Mouse (Mus musculus): ENCODE measurements around the gene Anks1. TPM values are rescaled to one million over a fixed set of nuclear protein-coding genes. Genes with fewer than 3 reads are reported as not detected.

The Anks1 gene
- polyA plus RNA-seq, 1 experiment from 2014 or later: 50.4 TPM

DNA sequence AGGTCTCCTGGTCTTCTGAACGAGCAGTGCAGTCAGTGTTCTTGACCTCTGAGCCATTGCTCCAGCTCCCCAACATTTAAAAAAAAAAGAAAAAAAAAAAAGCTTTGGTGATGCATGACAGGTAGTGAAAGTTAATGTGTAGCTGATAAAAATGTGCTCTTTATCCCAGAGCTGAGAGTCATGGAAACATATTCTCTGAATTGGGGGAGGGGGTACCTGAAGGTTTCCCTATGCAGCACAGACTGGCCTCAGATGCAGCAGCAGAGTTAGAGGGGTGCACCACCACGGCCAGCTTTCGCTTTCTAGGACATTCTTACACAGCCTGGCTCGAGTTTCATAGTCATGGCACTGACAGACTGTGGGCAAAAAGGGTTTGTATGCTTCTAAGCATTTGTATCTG, 105.3 kb downstream of the Anks1 start:
- no peak overlapping the region for H3K4me3 ChIP-seq (replicated peaks)
- ATAC-seq (ENCODE audit: low FRiP score): no peak
- no peaks in the 10 kb centered on the region for H3K9me3 ChIP-seq (replicated peaks)
- H3K27ac ChIP-seq (replicated peaks): peak overlapping the region; percentile 58
- H3K4me2 ChIP-seq: no peak overlapping the region
- H3K4me1 ChIP-seq: peaks cover 58% of the 10 kb centered on the region
- H3K9ac ChIP-seq (replicated peaks): no peak overlapping the region
- WGBS: 70% methylated on average over 4 of the region's 4 CpGs
- no peaks in the 10 kb centered on the region for H3K36me3 ChIP-seq
- no peaks in the 10 kb centered on the region for H3K27me3 ChIP-seq (replicated peaks)

GRCm38 (mm10) chr17:28015068-28015730, 106.1 kb downstream of the Anks1 start:
- Histone ChIP-seq H3K9ac (replicated peaks) (no peak overlapping the region), H3K4me2 (no peak overlapping the region), H3K4me3 (replicated peaks) (no peak overlapping the region), H3K4me1 (peaks cover 55% of the 10 kb centered on the region), H3K36me3 (no peaks in the 10 kb centered on the region), H3K27ac (replicated peaks) (peak overlapping the region; percentile 58), H3K27me3 (replicated peaks) (no peaks in the 10 kb centered on the region), H3K9me3 (replicated peaks) (no peaks in the 10 kb centered on the region)
- ATAC-seq (ENCODE audit: low FRiP score): no peak
- 75% methylated on average over 17 of the region's 17 CpGs for WGBS

GRCm38 (mm10) chr17:28016056-28016797, 107.1 kb downstream of the Anks1 start:
- no peaks in the 10 kb centered on the region for H3K36me3 ChIP-seq
- H3K4me2 ChIP-seq: no peak overlapping the region
- 71% methylated on average over 8 of the region's 8 CpGs for WGBS
- H3K27me3 ChIP-seq (replicated peaks): no peaks in the 10 kb centered on the region
- H3K9me3 ChIP-seq (replicated peaks): no peaks in the 10 kb centered on the region
- no peak for ATAC-seq (ENCODE audit: low FRiP score)
- no peak overlapping the region for H3K9ac ChIP-seq (replicated peaks)
- H3K4me3 ChIP-seq (replicated peaks): no peak overlapping the region
- H3K4me1 ChIP-seq: peaks cover 55% of the 10 kb centered on the region
- H3K27ac ChIP-seq (replicated peaks): peak overlapping the region; percentile 56

- H3K4me2 ChIP-seq: no peak overlapping the region
- H3K4me3 ChIP-seq (replicated peaks): no peak overlapping the region
- H3K27ac ChIP-seq (replicated peaks): no peak overlapping the region
- no peak for ATAC-seq (ENCODE audit: low FRiP score)
- no peaks in the 10 kb centered on the region for H3K27me3 ChIP-seq (replicated peaks)
- H3K36me3 ChIP-seq: no peaks in the 10 kb centered on the region
- no peaks in the 10 kb centered on the region for H3K9me3 ChIP-seq (replicated peaks)
- no peak overlapping the region for H3K9ac ChIP-seq (replicated peaks)
- H3K4me1 ChIP-seq: peaks cover 54% of the 10 kb centered on the region
- WGBS: 69% methylated on average over 6 of the region's 6 CpGs
These were observed 109.2 kb downstream of the Anks1 start for GRCm38 (mm10) chr17:28018344-28018743.

- ATAC-seq (ENCODE audit: low FRiP score): no peak
- Histone ChIP-seq H3K27ac (replicated peaks) (no peak overlapping the region; the same call in 1 of the 2 replicates), H3K27me3 (replicated peaks) (no peaks in the 10 kb centered on the region), H3K9me3 (replicated peaks) (no peaks in the 10 kb centered on the region), H3K4me2 (no peak overlapping the region), H3K4me3 (replicated peaks) (no peak overlapping the region), H3K9ac (replicated peaks) (no peak overlapping the region), H3K4me1 (peaks cover 53% of the 10 kb centered on the region), H3K36me3 (no peaks in the 10 kb centered on the region)
- 53% methylated on average over 11 of the region's 11 CpGs for WGBS
These were observed 109.7 kb downstream of the Anks1 start for GRCm38 (mm10) chr17:28018776-28019175.

DNA sequence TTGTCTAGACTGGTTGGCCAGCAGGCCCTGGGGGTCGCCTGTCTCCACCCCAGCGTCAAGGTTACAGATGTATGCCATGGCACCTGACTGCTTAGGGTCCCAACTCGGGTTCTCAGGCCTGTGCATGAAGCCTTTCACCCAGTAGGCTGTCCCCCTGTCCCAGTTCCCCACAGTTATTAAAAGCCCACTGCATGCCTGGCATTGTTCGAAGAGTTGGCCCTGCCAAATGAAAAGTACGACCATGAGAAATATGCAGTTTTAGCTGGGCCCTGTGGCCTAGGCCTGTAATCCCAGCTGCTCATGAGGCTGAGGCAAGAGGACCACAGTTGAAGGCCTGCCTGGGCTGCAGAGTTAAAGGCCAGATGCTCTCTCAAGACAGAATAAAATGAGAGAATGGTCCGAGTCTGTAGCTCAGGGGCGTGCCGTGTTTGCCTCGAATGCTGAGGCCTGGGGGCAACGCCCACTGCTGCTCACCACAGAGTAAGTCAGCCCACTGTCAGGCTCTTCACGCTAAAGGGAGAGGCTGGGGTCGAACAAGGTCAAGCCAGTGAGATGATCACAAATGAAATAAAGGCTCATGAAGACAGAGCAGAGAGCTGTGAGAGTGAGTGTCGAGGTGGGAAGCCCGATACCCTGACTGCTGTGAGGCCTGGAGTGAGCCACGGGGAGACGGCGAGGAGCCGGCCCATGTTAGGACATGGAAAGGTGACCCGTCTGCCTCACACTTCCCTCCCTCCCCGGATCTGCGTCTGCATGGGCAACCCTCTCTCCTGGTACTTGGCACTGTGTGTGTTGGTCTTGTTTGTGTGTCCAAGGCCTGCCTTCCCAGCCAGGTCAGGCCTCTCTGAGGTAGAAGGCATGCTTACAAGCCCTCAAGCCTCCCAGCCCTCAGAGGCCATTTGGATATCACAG, 110.9 kb downstream of the Anks1 start:
- Histone ChIP-seq H3K36me3 (no peaks in the 10 kb centered on the region), H3K27ac (replicated peaks) (no peak overlapping the region), H3K9ac (replicated peaks) (no peak overlapping the region), H3K27me3 (replicated peaks) (no peaks in the 10 kb centered on the region), H3K4me2 (no peak overlapping the region), H3K9me3 (replicated peaks) (no peaks in the 10 kb centered on the region), H3K4me3 (replicated peaks) (no peak overlapping the region), H3K4me1 (peaks cover 54% of the 10 kb centered on the region)
- ATAC-seq (ENCODE audit: low FRiP score): no peak
- WGBS: 77% methylated on average over 21 of the region's 21 CpGs

- ATAC-seq (ENCODE audit: low FRiP score): no peak
- H3K4me2 ChIP-seq: no peak overlapping the region
- H3K27ac ChIP-seq (replicated peaks): 0 out of 2 replicates have a peak overlapping the region, but pooled peaks have one; percentile 49
- no peak overlapping the region for H3K9ac ChIP-seq (replicated peaks)
- no peaks in the 10 kb centered on the region for H3K27me3 ChIP-seq (replicated peaks)
- H3K9me3 ChIP-seq (replicated peaks): no peaks in the 10 kb centered on the region
- 48% methylated on average over 10 of the region's 10 CpGs for WGBS
- H3K36me3 ChIP-seq: no peaks in the 10 kb centered on the region
- H3K4me1 ChIP-seq: peaks cover 72% of the 10 kb centered on the region
- H3K4me3 ChIP-seq (replicated peaks): no peak overlapping the region
These were observed 112.8 kb downstream of the Anks1 start for GRCm38 (mm10) chr17:28021911-28022310.

DNA sequence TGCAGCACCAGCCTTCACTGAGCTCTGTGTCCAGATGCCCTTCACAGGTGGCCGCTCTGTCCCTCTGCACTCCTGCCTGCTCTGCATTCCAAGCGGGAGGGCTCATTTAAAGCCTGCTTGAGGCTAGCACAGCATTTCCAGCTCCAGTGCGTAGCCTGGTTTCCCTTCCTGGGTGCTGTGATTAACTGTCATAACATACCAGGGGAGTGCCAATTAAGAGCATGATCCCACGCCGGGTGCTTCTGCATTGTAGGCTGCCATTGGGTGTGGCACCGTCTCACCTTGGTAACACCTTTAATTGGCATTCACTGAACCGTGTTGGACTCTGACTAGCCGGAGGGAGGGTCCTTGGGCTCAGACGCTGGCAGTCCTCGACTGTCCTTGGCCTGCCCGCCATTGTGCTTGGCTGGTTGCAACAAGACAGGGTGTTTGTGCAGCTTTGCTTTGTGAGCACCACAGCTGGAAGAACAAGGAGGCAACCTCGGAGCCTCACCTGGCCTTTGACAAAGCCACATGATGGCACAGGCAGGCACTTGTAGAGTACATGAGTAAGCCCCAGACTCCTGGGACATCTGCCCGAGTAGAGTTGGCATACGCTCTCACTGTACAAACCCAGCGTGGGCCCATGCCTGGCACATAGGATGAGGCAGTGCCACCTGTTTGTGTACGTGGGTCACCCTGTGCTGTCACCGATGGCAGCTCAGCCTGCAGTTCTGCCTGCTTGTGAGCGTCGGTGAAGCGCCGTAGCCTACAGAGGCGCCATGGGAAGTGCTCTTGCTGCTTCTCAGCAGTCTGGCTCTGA, 113.9 kb downstream of the Anks1 start:
- Histone ChIP-seq H3K36me3 (no peaks in the 10 kb centered on the region), H3K4me3 (replicated peaks) (no peak overlapping the region), H3K27me3 (replicated peaks) (no peaks in the 10 kb centered on the region), H3K9ac (replicated peaks) (no peak overlapping the region), H3K4me2 (no peak overlapping the region), H3K4me1 (peaks cover 68% of the 10 kb centered on the region), H3K9me3 (replicated peaks) (no peaks in the 10 kb centered on the region), H3K27ac (replicated peaks) (peak overlapping the region; percentile 49; the same call in 1 of the 2 replicates)
- 82% methylated on average over 22 of the region's 22 CpGs for WGBS
- no peak for ATAC-seq (ENCODE audit: low FRiP score)

DNA sequence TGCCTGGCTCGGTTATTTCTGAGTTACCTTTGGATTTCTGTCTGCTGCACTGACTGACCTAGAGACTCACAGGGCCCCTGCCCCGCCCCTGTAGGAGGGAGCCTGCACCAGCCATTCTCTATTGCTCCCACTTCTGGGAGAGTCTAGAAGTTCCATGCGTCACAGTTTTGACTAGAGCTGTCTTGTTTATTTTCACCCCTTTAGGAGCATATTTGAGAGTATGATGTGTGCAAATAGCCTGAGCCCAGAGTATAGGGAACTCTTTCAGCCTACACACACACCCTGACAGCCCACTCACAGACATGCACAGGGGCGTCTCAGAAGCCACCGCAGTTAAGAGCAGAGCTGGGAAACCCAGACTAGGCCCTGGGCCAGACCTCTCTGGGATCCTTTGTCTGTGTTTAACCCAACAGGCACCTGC, 116.4 kb downstream of the Anks1 start:
- no peak for ATAC-seq (ENCODE audit: low FRiP score)
- no peaks in the 10 kb centered on the region for H3K27me3 ChIP-seq (replicated peaks)
- H3K9me3 ChIP-seq (replicated peaks): no peaks in the 10 kb centered on the region
- WGBS: 62% methylated on average over 5 of the region's 5 CpGs
- peak overlapping the region; percentile 60; the same call in 1 of the 2 replicates for H3K27ac ChIP-seq (replicated peaks)
- H3K4me1 ChIP-seq: peaks cover 67% of the 10 kb centered on the region
- no peak overlapping the region for H3K9ac ChIP-seq (replicated peaks)
- no peak overlapping the region for H3K4me3 ChIP-seq (replicated peaks)
- no peak overlapping the region for H3K4me2 ChIP-seq
- H3K36me3 ChIP-seq: no peaks in the 10 kb centered on the region

DNA sequence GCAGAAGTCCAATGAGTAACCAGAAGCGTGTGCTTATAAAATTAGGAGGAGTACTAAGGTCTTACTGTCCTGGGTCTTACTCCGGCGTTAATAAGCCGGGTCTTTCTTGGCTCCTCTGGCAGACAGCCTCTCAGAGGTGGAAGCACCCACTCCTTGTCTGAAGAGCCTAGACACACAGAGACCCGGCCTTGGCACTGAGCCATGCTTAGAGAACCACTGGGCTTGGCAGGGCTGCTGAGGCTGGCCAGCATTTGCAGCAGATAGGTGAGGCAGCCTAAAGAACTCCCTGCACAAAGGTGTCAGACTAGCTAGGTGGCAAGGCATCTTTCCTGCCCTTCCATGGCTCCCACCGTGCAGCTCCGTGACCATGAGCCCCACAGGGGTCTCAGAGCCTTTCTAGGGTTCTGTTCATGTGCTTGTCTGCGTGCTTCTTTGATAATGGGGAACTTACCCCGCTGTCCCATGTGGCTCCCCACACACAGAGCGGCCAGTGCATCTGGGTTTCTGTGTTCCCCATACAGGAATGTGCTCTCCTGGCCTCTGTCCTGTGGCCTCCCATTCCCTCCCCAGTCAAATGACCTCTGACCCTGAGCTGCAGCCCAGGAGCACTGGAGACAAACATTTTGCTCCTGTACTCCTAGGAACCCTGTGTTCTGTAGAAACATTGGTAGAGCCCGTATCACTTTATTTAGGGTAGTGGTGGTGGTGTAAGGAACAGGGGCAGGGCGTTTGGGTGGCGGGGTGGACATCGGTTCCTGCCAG, 117.2 kb downstream of the Anks1 start:
- peaks cover 68% of the 10 kb centered on the region for H3K4me1 ChIP-seq
- 0 out of 2 replicates have a peak overlapping the region, but pooled peaks have one; percentile 7 for H3K9ac ChIP-seq (replicated peaks)
- no peaks in the 10 kb centered on the region for H3K36me3 ChIP-seq
- no peaks in the 10 kb centered on the region for H3K9me3 ChIP-seq (replicated peaks)
- ATAC-seq (ENCODE audit: low FRiP score): no peak
- WGBS: 77% methylated on average over 14 of the region's 14 CpGs
- H3K27me3 ChIP-seq (replicated peaks): no peaks in the 10 kb centered on the region
- peak overlapping the region; percentile 60; the same call in 1 of the 2 replicates for H3K27ac ChIP-seq (replicated peaks)
- no peak overlapping the region for H3K4me2 ChIP-seq
- H3K4me3 ChIP-seq (replicated peaks): no peak overlapping the region

Data from neural tube, embryonic 15.5 days (tissue).